In the genomic region with DNA sequence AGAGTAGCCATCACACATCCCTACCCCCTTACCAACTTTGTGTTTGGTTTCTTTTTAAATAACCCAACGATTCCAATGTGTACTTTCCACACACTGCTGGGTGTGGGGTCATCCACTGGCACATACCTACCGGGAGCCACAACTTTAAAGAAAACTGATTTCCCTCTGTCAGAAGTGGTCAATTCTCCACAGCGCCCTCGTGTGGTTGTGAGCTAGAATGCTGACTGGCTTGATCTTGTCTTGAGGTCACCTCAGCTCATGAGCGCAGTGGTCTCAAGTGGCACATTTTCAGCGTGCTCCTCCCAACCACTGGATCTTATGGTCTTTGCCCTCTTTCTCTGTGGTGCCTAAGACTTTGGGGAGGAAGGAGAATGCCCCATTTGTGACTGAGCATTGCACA, we compare ENCODE assay signal across 9 mouse cellular contexts. TPM values are rescaled to one million over a fixed set of nuclear protein-coding genes. Genes with fewer than 3 reads are reported as not detected.
DNase-seq lines count a peak whose midpoint lies in the region; ATAC-seq and TF ChIP-seq lines count a peak whose summit lies in the region.
"Had no signal": no experiment of that assay in that cellular context is flagged by ENCODE, and none has a peak within 500 bp of the region (broad histone marks: within the 10 kb centered on the region; RNA-seq: fewer than 3 reads in every experiment).

No protein-coding gene starts in this region.

- no peaks in the 10 kb centered on the region for H3K27me3 ChIP-seq in forebrain, embryonic 10.5 days (ENCODE audit: poor library complexity, severe bottlenecking)
- H3K27me3 ChIP-seq in forebrain, embryonic 15.5 days, result no peaks in the 10 kb centered on the region
- no peaks in the 10 kb centered on the region for H3K27me3 ChIP-seq in liver, embryonic 14.5 days (ENCODE audit: control insufficient read depth, insufficient read depth, low read length)

- ATAC-seq in forebrain, embryonic 15.5 days (replicated peaks), result no peak
- ATAC-seq in liver, embryonic 14.5 days (ENCODE audit: insufficient read depth), result no peak

- H3K9me3 ChIP-seq in forebrain, embryonic 10.5 days, result no peaks in the 10 kb centered on the region
- no peaks in the 10 kb centered on the region for H3K9me3 ChIP-seq in forebrain, embryonic 15.5 days
- no peaks in the 10 kb centered on the region for H3K9me3 ChIP-seq in liver, embryonic 14.5 days (ENCODE audit: control insufficient read depth, low read length)

- intact Hi-C loops in left cerebral cortex, postnatal 4 days (cut with DNase I), result no loop called here

- TF ChIP-seq EP300 in liver, embryonic 14.5 days (IDR thresholded peaks at IDR 0.05; ENCODE audit: low read depth), result no peak

- no peaks in the 10 kb centered on the region for H3K4me1 ChIP-seq in forebrain, embryonic 10.5 days
- no peaks in the 10 kb centered on the region for H3K4me1 ChIP-seq in forebrain, embryonic 15.5 days
- no peaks in the 10 kb centered on the region for H3K4me1 ChIP-seq in liver, embryonic 14.5 days (replicated peaks; ENCODE audit: control insufficient read depth in 2 of 2, insufficient read depth in 2 of 2, low read length in 1 of 2)

- DNase-seq in forebrain, embryonic 10.5 days (ENCODE audit: extremely low spot score, low spot score), result peak; percentile 57
- DNase-seq in left cerebral cortex, postnatal 4 days, result peak; percentile 39
- no peak for DNase-seq in left cerebral cortex, adult 11 months (ENCODE audit: low spot score)
- DNase-seq in adipocyte (ENCODE audit: low spot score), result peak; percentile 8
- peak; percentile 85 for DNase-seq in embryo, embryonic 10 days (ENCODE audit: low spot score)
- peak; percentile 2 to 5 (median 3) for DNase-seq in liver, embryonic 14.5 days (ENCODE audit: low read depth in 3 of 3, low spot score in 3 of 3)
- peak; percentile 16 to 67 for DNase-seq in spleen, postnatal 4 days (ENCODE audit: low spot score in 2 of 2)

- no peaks in the 10 kb centered on the region for H3K36me3 ChIP-seq in forebrain, embryonic 10.5 days (replicated peaks)
- no peaks in the 10 kb centered on the region for H3K36me3 ChIP-seq in forebrain, embryonic 15.5 days
- no peaks in the 10 kb centered on the region for H3K36me3 ChIP-seq in liver, embryonic 14.5 days (replicated peaks; ENCODE audit: control insufficient read depth, insufficient read depth, low read depth)

- H3K4me3 ChIP-seq in forebrain, embryonic 10.5 days, result no peak overlapping the region
- H3K4me3 ChIP-seq in forebrain, embryonic 15.5 days, result no peak overlapping the region
- H3K4me3 ChIP-seq in liver, embryonic 14.5 days (ENCODE audit: insufficient read depth in 1 of 2, low read depth in 2 of 2, low read length in 2 of 2), result no peak overlapping the region

- no peak overlapping the region for H3K9ac ChIP-seq in forebrain, embryonic 15.5 days (replicated peaks)
- no peak overlapping the region for H3K9ac ChIP-seq in liver, embryonic 14.5 days (replicated peaks)

- H3K4me2 ChIP-seq in forebrain, embryonic 15.5 days (replicated peaks), result no peak overlapping the region
- no peak overlapping the region for H3K4me2 ChIP-seq in liver, embryonic 14.5 days (ENCODE audit: low read depth)

- 28% methylated on average over 6 of the region's 6 CpGs for whole genome bisulfite sequencing in forebrain, embryonic 10.5 days
- WGBS in forebrain, embryonic 15.5 days, result 27% methylated on average over 6 of the region's 6 CpGs
- WGBS in liver, embryonic 14.5 days (ENCODE audit: insufficient replicate concordance), result 25% methylated on average over 6 of the region's 6 CpGs

- H3K27ac ChIP-seq in forebrain, embryonic 10.5 days, result no peak overlapping the region
- H3K27ac ChIP-seq in forebrain, embryonic 15.5 days (replicated peaks), result no peak overlapping the region
- H3K27ac ChIP-seq in liver, embryonic 14.5 days, result no peak overlapping the region

- TF ChIP-seq CTCF in liver, embryonic 14.5 days (IDR thresholded peaks at IDR 0.05; ENCODE audit: low read depth), result peak; percentile 81

RNA-seq across cellular contexts. Expression of gene Nms, which starts 2.2 kb away (rescaled TPM):
- not detected in 2 replicates for polyA plus RNA-seq in forebrain, embryonic 10.5 days (2016; fragmentation: Nextera tagmentation; extraction: Ambion mirVana)
- polyA plus RNA-seq in forebrain, embryonic 15.5 days (2015; fragmentation: Nextera tagmentation; extraction: Ambion mirVana), result 0.31 and 0.40 TPM in 2 replicates
- not detected for total RNA-seq in left cerebral cortex, postnatal 4 days (2021)
- not detected in 2 replicates for polyA plus RNA-seq in liver, embryonic 14.5 days (2012; rRNA removed)
- polyA plus RNA-seq in liver, embryonic 14.5 days (2014; fragmentation: Nextera tagmentation; extraction: Ambion mirVana), result not detected in 2 replicates
- total RNA-seq: layer of hippocampus, adult 8-10 months had no signal

RNA-seq across cellular contexts. Expression of gene Chst10, which starts 38.8 kb away (rescaled TPM):
- 11.9 and 12.4 TPM in 2 replicates for polyA plus RNA-seq in forebrain, embryonic 10.5 days (2016; fragmentation: Nextera tagmentation; extraction: Ambion mirVana)
- 50.7 and 50.9 TPM in 2 replicates for polyA plus RNA-seq in forebrain, embryonic 15.5 days (2015; fragmentation: Nextera tagmentation; extraction: Ambion mirVana)
- 10 to 100 TPM; 67.4 to 68.4 TPM for total RNA-seq in left cerebral cortex, postnatal 4 days (2021)
- polyA plus RNA-seq in liver, embryonic 14.5 days (2012; rRNA removed), result 0.06 and 0.07 TPM in 2 replicates
- 0.09 and 0.11 TPM in 2 replicates for polyA plus RNA-seq in liver, embryonic 14.5 days (2014; fragmentation: Nextera tagmentation; extraction: Ambion mirVana)

RNA-seq across cellular contexts. Expression of gene Pdcl3, which starts 48.6 kb away (rescaled TPM):
- polyA plus RNA-seq in forebrain, embryonic 10.5 days (2016; fragmentation: Nextera tagmentation; extraction: Ambion mirVana), result 161 TPM in 2 replicates
- polyA plus RNA-seq in forebrain, embryonic 15.5 days (2015; fragmentation: Nextera tagmentation; extraction: Ambion mirVana), result 169 and 174 TPM in 2 replicates
- 10 to 100 TPM; 64.4 to 68.7 TPM for total RNA-seq in left cerebral cortex, postnatal 4 days (2021)
- 11.6 and 24.1 TPM in 2 replicates for polyA plus RNA-seq in liver, embryonic 14.5 days (2012; rRNA removed)
- polyA plus RNA-seq in liver, embryonic 14.5 days (2014; fragmentation: Nextera tagmentation; extraction: Ambion mirVana), result 30.6 and 36.3 TPM in 2 replicates

Comparison
In these comparisons a context has a peak if more than half of its experiments do, and no peak if none do; other contexts are left out.
1. RNA of gene Chst10, which starts 38.8 kb away (polyA plus RNA-seq): 50.7 to 50.9 TPM in forebrain, embryonic 15.5 days and 11.9 to 12.4 TPM in forebrain, embryonic 10.5 days; 0.06 to 0.11 TPM in liver, embryonic 14.5 days; every median in the first group is over 10 times any median in the second.